Mouse (Mus musculus): Measurements from ENCODE around the gene St7l. TPM values are rescaled to one million over a fixed set of nuclear protein-coding genes. Genes with fewer than 3 reads are reported as not detected.

St7l gene
- polyA plus RNA-seq, 1 experiment: 4.4 TPM

GRCm38 (mm10) chr3:104940691-104941090 lies 76.9 kb downstream of the St7l start:
- Histone ChIP-seq H3K4me3 (replicated peaks) (no peak overlapping the region), H3K36me3 (replicated peaks; ENCODE audit: low read length) (peaks cover 86% of the 10 kb centered on the region), H3K9me3 (no peaks in the 10 kb centered on the region), H3K4me1 (peaks cover 9% of the 10 kb centered on the region; the same call in 1 of the 2 replicates), H3K27me3 (replicated peaks) (no peaks in the 10 kb centered on the region)
- TF ChIP-seq FLI1 (IDR thresholded peaks at IDR 0.05; ENCODE audit: low read length): no peak

- H3K4me3 ChIP-seq (replicated peaks): no peak overlapping the region
- peaks cover 95% of the 10 kb centered on the region for H3K36me3 ChIP-seq (replicated peaks; ENCODE audit: low read length)
- H3K9me3 ChIP-seq: no peaks in the 10 kb centered on the region
- H3K27me3 ChIP-seq (replicated peaks): no peaks in the 10 kb centered on the region
- no peak for TF ChIP-seq GATA1 (IDR thresholded peaks at IDR 0.05; ENCODE audit: borderline replicate concordance, low read length)
- no peak for TF ChIP-seq FLI1 (IDR thresholded peaks at IDR 0.05; ENCODE audit: low read length)
- H3K4me1 ChIP-seq: peaks cover 9% of the 10 kb centered on the region; the same call in 1 of the 2 replicates
Observed at GRCm38 (mm10) chr3:104942682-104943081, 78.9 kb downstream of the St7l start.

- TF ChIP-seq GATA1 (IDR thresholded peaks at IDR 0.05; ENCODE audit: borderline replicate concordance, low read length) (no peak), FLI1 (IDR thresholded peaks at IDR 0.05; ENCODE audit: low read length) (no peak)
- Histone ChIP-seq H3K9me3 (no peaks in the 10 kb centered on the region), H3K4me1 (peaks cover 6% of the 10 kb centered on the region; the same call in 1 of the 2 replicates), H3K4me3 (replicated peaks) (no peak overlapping the region), H3K36me3 (replicated peaks; ENCODE audit: low read length) (peaks cover 95% of the 10 kb centered on the region), H3K27me3 (replicated peaks) (no peaks in the 10 kb centered on the region)
Observed at GRCm38 (mm10) chr3:104943333-104943732, 79.5 kb downstream of the St7l start.

- no peak for TF ChIP-seq GATA1 (IDR thresholded peaks at IDR 0.05; ENCODE audit: borderline replicate concordance, low read length)
- H3K4me1 ChIP-seq: peaks cover 5% of the 10 kb centered on the region; the same call in 1 of the 2 replicates
Observed at GRCm38 (mm10) chr3:104944894-104945293, 81.1 kb downstream of the St7l start.

GRCm38 (mm10) chr3:104950926-104951325 lies 87.1 kb downstream of the St7l start:
- no peak overlapping the region for H3K4me3 ChIP-seq (replicated peaks)
- H3K4me1 ChIP-seq: no peaks in the 10 kb centered on the region
- H3K27me3 ChIP-seq (replicated peaks): no peaks in the 10 kb centered on the region
- H3K36me3 ChIP-seq (replicated peaks; ENCODE audit: low read length): peaks cover 81% of the 10 kb centered on the region
- TF ChIP-seq GATA1 (IDR thresholded peaks at IDR 0.05; ENCODE audit: borderline replicate concordance, low read length) (no peak), FLI1 (IDR thresholded peaks at IDR 0.05; ENCODE audit: low read length) (no peak)
- no peaks in the 10 kb centered on the region for H3K9me3 ChIP-seq

More at GRCm38 (mm10) chr3:104944894-104945293, 81.1 kb downstream of the St7l start:
- Histone ChIP-seq H3K27me3 (replicated peaks) (no peaks in the 10 kb centered on the region), H3K36me3 (replicated peaks; ENCODE audit: low read length) (peaks cover 91% of the 10 kb centered on the region), H3K4me3 (replicated peaks) (no peak overlapping the region), H3K9me3 (no peaks in the 10 kb centered on the region)

- no peak overlapping the region for H3K4me3 ChIP-seq (replicated peaks)
- H3K36me3 ChIP-seq (replicated peaks; ENCODE audit: low read length): peaks cover 66% of the 10 kb centered on the region
- no peak for TF ChIP-seq FLI1 (IDR thresholded peaks at IDR 0.05; ENCODE audit: low read length)
- H3K27me3 ChIP-seq (replicated peaks): peaks cover 4% of the 10 kb centered on the region
- no peaks in the 10 kb centered on the region for H3K9me3 ChIP-seq
- no peaks in the 10 kb centered on the region for H3K4me1 ChIP-seq
Observed at GRCm38 (mm10) chr3:104952891-104953670, 89.3 kb downstream of the St7l start.

GRCm38 (mm10) chr3:104954137-104954536 lies 90.3 kb downstream of the St7l start:
- Histone ChIP-seq H3K4me1 (no peaks in the 10 kb centered on the region), H3K36me3 (replicated peaks; ENCODE audit: low read length) (peaks cover 57% of the 10 kb centered on the region), H3K4me3 (replicated peaks) (no peak overlapping the region), H3K9me3 (no peaks in the 10 kb centered on the region), H3K27me3 (replicated peaks) (peaks cover 13% of the 10 kb centered on the region)
- TF ChIP-seq GATA1 (IDR thresholded peaks at IDR 0.05; ENCODE audit: borderline replicate concordance, low read length): no peak
- TF ChIP-seq FLI1 (IDR thresholded peaks at IDR 0.05; ENCODE audit: low read length): no peak

- Histone ChIP-seq H3K9me3 (no peaks in the 10 kb centered on the region), H3K27me3 (replicated peaks) (peaks cover 15% of the 10 kb centered on the region), H3K4me1 (no peaks in the 10 kb centered on the region), H3K4me3 (replicated peaks) (no peak overlapping the region), H3K36me3 (replicated peaks; ENCODE audit: low read length) (peaks cover 56% of the 10 kb centered on the region)
- TF ChIP-seq FLI1 (IDR thresholded peaks at IDR 0.05; ENCODE audit: low read length) (no peak), GATA1 (IDR thresholded peaks at IDR 0.05; ENCODE audit: borderline replicate concordance, low read length) (no peak)
Observed at GRCm38 (mm10) chr3:104954551-104954950, 90.7 kb downstream of the St7l start.

GRCm38 (mm10) chr3:104956131-104956581 lies 92.4 kb downstream of the St7l start:
- Histone ChIP-seq H3K27me3 (replicated peaks) (peaks cover 31% of the 10 kb centered on the region), H3K36me3 (replicated peaks; ENCODE audit: low read length) (peaks cover 42% of the 10 kb centered on the region), H3K9me3 (no peaks in the 10 kb centered on the region), H3K4me3 (replicated peaks) (no peak overlapping the region), H3K4me1 (peaks cover 13% of the 10 kb centered on the region)
- no peak for TF ChIP-seq GATA1 (IDR thresholded peaks at IDR 0.05; ENCODE audit: borderline replicate concordance, low read length)
- no peak for TF ChIP-seq FLI1 (IDR thresholded peaks at IDR 0.05; ENCODE audit: low read length)

All from megakaryocyte, embryonic 14.5 days (primary cell).